ENCODE assay signal across 8 mouse cellular contexts in genomic region chrX:8096787-8097242, GRCm38 (mm10). TPM values are rescaled to one million over a fixed set of nuclear protein-coding genes. Genes with fewer than 3 reads are reported as not detected.
DNase-seq lines count a peak whose midpoint lies in the region; ATAC-seq and TF ChIP-seq lines count a peak whose summit lies in the region.

No protein-coding gene starts in this region.

- no peaks in the 10 kb centered on the region for H3K36me3 ChIP-seq in forebrain, embryonic 10.5 days (replicated peaks)
- no peaks in the 10 kb centered on the region for H3K36me3 ChIP-seq in heart, embryonic 15.5 days
- no peaks in the 10 kb centered on the region for H3K36me3 ChIP-seq in liver, embryonic 14.5 days (replicated peaks; ENCODE audit: control insufficient read depth, insufficient read depth, low read depth)
- H3K36me3 ChIP-seq in neural tube, embryonic 11.5 days (ENCODE audit: control insufficient read depth, insufficient read depth, low read length), result no peaks in the 10 kb centered on the region
- no peaks in the 10 kb centered on the region for H3K36me3 ChIP-seq in stomach, postnatal 0 days (ENCODE audit: control insufficient read depth, insufficient read depth, low read length)

- H3K9ac ChIP-seq in heart, embryonic 15.5 days, result no peak overlapping the region
- peak overlapping the region; percentile 57 for H3K9ac ChIP-seq in liver, embryonic 14.5 days (replicated peaks)
- H3K9ac ChIP-seq in neural tube, embryonic 11.5 days (ENCODE audit: low read length), result no peak overlapping the region
- H3K9ac ChIP-seq in stomach, postnatal 0 days (ENCODE audit: low read length), result 0 out of 2 replicates have a peak overlapping the region, but pooled peaks have one; percentile 35

- H3K4me3 ChIP-seq in forebrain, embryonic 10.5 days, result peak overlapping the region; percentile 47
- H3K4me3 ChIP-seq in heart, embryonic 15.5 days, result peak overlapping the region; percentile 35
- H3K4me3 ChIP-seq in liver, embryonic 14.5 days (ENCODE audit: insufficient read depth in 1 of 2, low read depth in 2 of 2, low read length in 2 of 2), result peak overlapping the region; percentile 47 to 63
- 0 out of 2 replicates have a peak overlapping the region, but pooled peaks have one; percentile 17 for H3K4me3 ChIP-seq in neural tube, embryonic 11.5 days (ENCODE audit: low read depth, low read length)
- no peak overlapping the region for H3K4me3 ChIP-seq in stomach, postnatal 0 days (ENCODE audit: low read depth, low read length)

- no peak for TF ChIP-seq CTCF in liver, embryonic 14.5 days (IDR thresholded peaks at IDR 0.05; ENCODE audit: low read depth)
- no peak for TF ChIP-seq CTCF in stomach, postnatal 0 days (IDR thresholded peaks at IDR 0.05; ENCODE audit: low read depth)

- ATAC-seq in heart, embryonic 15.5 days (replicated peaks; ENCODE audit: insufficient number of reproducible peaks, insufficient read depth, low FRiP score, low read depth), result peak; percentile 97
- peak; percentile 95 for ATAC-seq in liver, embryonic 14.5 days (ENCODE audit: insufficient read depth)
- peak; percentile 96 for ATAC-seq in neural tube, embryonic 11.5 days (ENCODE audit: insufficient read depth, low FRiP score, low TSS enrichment)
- ATAC-seq in stomach, postnatal 0 days (ENCODE audit: low FRiP score, low TSS enrichment), result peak; percentile 98

- peaks cover 18% of the 10 kb centered on the region for H3K4me1 ChIP-seq in forebrain, embryonic 10.5 days
- H3K4me1 ChIP-seq in heart, embryonic 15.5 days (replicated peaks), result no peaks in the 10 kb centered on the region
- H3K4me1 ChIP-seq in liver, embryonic 14.5 days (replicated peaks; ENCODE audit: control insufficient read depth in 2 of 2, insufficient read depth in 2 of 2, low read length in 1 of 2), result peaks cover 0 to 24% of the 10 kb centered on the region in 2 experiments; a peak in 3 of 4 replicates
- H3K4me1 ChIP-seq in neural tube, embryonic 11.5 days (ENCODE audit: control insufficient read depth, insufficient read depth, low read length), result no peaks in the 10 kb centered on the region
- no peaks in the 10 kb centered on the region for H3K4me1 ChIP-seq in stomach, postnatal 0 days (replicated peaks; ENCODE audit: control insufficient read depth, insufficient read depth)

- H3K27me3 ChIP-seq in forebrain, embryonic 10.5 days (ENCODE audit: poor library complexity, severe bottlenecking), result no peaks in the 10 kb centered on the region
- H3K27me3 ChIP-seq in heart, embryonic 15.5 days, result no peaks in the 10 kb centered on the region
- no peaks in the 10 kb centered on the region for H3K27me3 ChIP-seq in liver, embryonic 14.5 days (ENCODE audit: control insufficient read depth, insufficient read depth, low read length)
- H3K27me3 ChIP-seq in neural tube, embryonic 11.5 days (ENCODE audit: control insufficient read depth, insufficient read depth, low read length), result no peaks in the 10 kb centered on the region
- H3K27me3 ChIP-seq in stomach, postnatal 0 days (ENCODE audit: control insufficient read depth, insufficient read depth, low read length), result no peaks in the 10 kb centered on the region

- H3K9me3 ChIP-seq in forebrain, embryonic 10.5 days, result no peaks in the 10 kb centered on the region
- no peaks in the 10 kb centered on the region for H3K9me3 ChIP-seq in heart, embryonic 15.5 days (replicated peaks)
- H3K9me3 ChIP-seq in liver, embryonic 14.5 days (ENCODE audit: control insufficient read depth, low read length), result no peaks in the 10 kb centered on the region
- H3K9me3 ChIP-seq in neural tube, embryonic 11.5 days (ENCODE audit: control insufficient read depth, low read length), result no peaks in the 10 kb centered on the region
- no peaks in the 10 kb centered on the region for H3K9me3 ChIP-seq in stomach, postnatal 0 days (ENCODE audit: control insufficient read depth, low read length)

- peak; percentile 88 to 91 for DNase-seq in CD8-positive naive resting alpha-beta T cell, adult 2 months (ENCODE audit: low read depth in 2 of 2, low spot score in 2 of 2)
- peak; percentile 84 for DNase-seq in c-Kit-positive CD71-negative TER-119-negative erythroid progenitor cells, embryonic 14.5 days (ENCODE audit: low read depth)
- peak; percentile 90 for DNase-seq in forebrain, embryonic 10.5 days (ENCODE audit: extremely low spot score, low spot score)
- DNase-seq in kidney, postnatal 25 days, result peak; percentile 98 to 99
- DNase-seq in liver, embryonic 14.5 days (ENCODE audit: low read depth in 3 of 3, low spot score in 3 of 3), result peak; percentile 92 to 94 (median 93)
- DNase-seq in neural tube, embryonic 11.5 days (ENCODE audit: low spot score), result peak; percentile 93
- peak; percentile 95 for DNase-seq in stomach, postnatal 0 days (ENCODE audit: low spot score)

- H3K4me2 ChIP-seq in heart, embryonic 15.5 days, result peak overlapping the region; percentile 55
- peak overlapping the region; percentile 66 for H3K4me2 ChIP-seq in liver, embryonic 14.5 days (ENCODE audit: low read depth)
- peak overlapping the region; percentile 21 for H3K4me2 ChIP-seq in neural tube, embryonic 11.5 days (ENCODE audit: low read depth)
- H3K4me2 ChIP-seq in stomach, postnatal 0 days (replicated peaks; ENCODE audit: low read depth), result peak overlapping the region; percentile 40

- no peak for TF ChIP-seq EP300 in liver, embryonic 14.5 days (IDR thresholded peaks at IDR 0.05; ENCODE audit: low read depth)
- no peak for TF ChIP-seq EP300 in stomach, postnatal 0 days (optimal IDR thresholded peaks at IDR 0.05)

- H3K27ac ChIP-seq in forebrain, embryonic 10.5 days, result peak overlapping the region; percentile 86
- H3K27ac ChIP-seq in heart, embryonic 15.5 days, result peak overlapping the region; percentile 45; the same call in 1 of the 2 replicates
- H3K27ac ChIP-seq in liver, embryonic 14.5 days, result peak overlapping the region; percentile 69
- no peak overlapping the region for H3K27ac ChIP-seq in neural tube, embryonic 11.5 days (ENCODE audit: low read depth, low read length)
- no peak overlapping the region for H3K27ac ChIP-seq in stomach, postnatal 0 days (replicated peaks)

- 24% methylated on average over 19 of the region's 19 CpGs for WGBS in forebrain, embryonic 10.5 days
- 8% methylated on average over 19 of the region's 19 CpGs for WGBS in heart, embryonic 15.5 days
- 12% methylated on average over 19 of the region's 19 CpGs for WGBS in liver, embryonic 14.5 days (ENCODE audit: insufficient replicate concordance)
- 18% methylated on average over 19 of the region's 19 CpGs for WGBS in neural tube, embryonic 11.5 days
- 25% methylated on average over 14 of the region's 19 CpGs for WGBS in stomach, postnatal 0 days

RNA-seq across cellular contexts. Expression of gene Was, which starts 6.5 kb away (rescaled TPM):
- 0.14 and 0.17 TPM in 2 replicates for polyA plus RNA-seq in forebrain, embryonic 10.5 days (2016; fragmentation: Nextera tagmentation; extraction: Ambion mirVana)
- 0.39 and 1.1 TPM in 2 replicates for polyA plus RNA-seq in heart, embryonic 15.5 days (2015; fragmentation: Nextera tagmentation; extraction: Ambion mirVana)
- polyA plus RNA-seq in liver, embryonic 14.5 days (2012; rRNA removed), result 8.2 and 10.0 TPM in 2 replicates
- 2.7 and 3.5 TPM in 2 replicates for polyA plus RNA-seq in liver, embryonic 14.5 days (2014; fragmentation: Nextera tagmentation; extraction: Ambion mirVana)
- polyA plus RNA-seq in neural tube, embryonic 11.5 days (2014; fragmentation: Nextera tagmentation; extraction: Ambion mirVana), result 0.19 and 0.32 TPM in 2 replicates
- 0.39 and 0.42 TPM in 2 replicates for polyA plus RNA-seq in stomach, postnatal 0 days (2015; fragmentation: Nextera tagmentation; extraction: Ambion mirVana)

RNA-seq across cellular contexts. Expression of gene Suv39h1, which starts 22.3 kb away (rescaled TPM):
- polyA plus RNA-seq in forebrain, embryonic 10.5 days (2016; fragmentation: Nextera tagmentation; extraction: Ambion mirVana), result 106 and 109 TPM in 2 replicates
- 25.0 and 32.1 TPM in 2 replicates for polyA plus RNA-seq in heart, embryonic 15.5 days (2015; fragmentation: Nextera tagmentation; extraction: Ambion mirVana)
- polyA plus RNA-seq in liver, embryonic 14.5 days (2012; rRNA removed), result 24.6 and 31.3 TPM in 2 replicates
- polyA plus RNA-seq in liver, embryonic 14.5 days (2014; fragmentation: Nextera tagmentation; extraction: Ambion mirVana), result 28.4 and 34.8 TPM in 2 replicates
- polyA plus RNA-seq in neural tube, embryonic 11.5 days (2014; fragmentation: Nextera tagmentation; extraction: Ambion mirVana), result 82.5 and 84.8 TPM in 2 replicates
- polyA plus RNA-seq in stomach, postnatal 0 days (2015; fragmentation: Nextera tagmentation; extraction: Ambion mirVana), result 10.8 and 12.3 TPM in 2 replicates

RNA-seq across cellular contexts. Expression of gene Wdr13, which starts 35.9 kb away (rescaled TPM):
- 23.7 and 24.4 TPM in 2 replicates for polyA plus RNA-seq in forebrain, embryonic 10.5 days (2016; fragmentation: Nextera tagmentation; extraction: Ambion mirVana)
- 22.3 and 25.2 TPM in 2 replicates for polyA plus RNA-seq in heart, embryonic 15.5 days (2015; fragmentation: Nextera tagmentation; extraction: Ambion mirVana)
- 14.3 and 14.5 TPM in 2 replicates for polyA plus RNA-seq in liver, embryonic 14.5 days (2012; rRNA removed)
- 3.7 and 4.4 TPM in 2 replicates for polyA plus RNA-seq in liver, embryonic 14.5 days (2014; fragmentation: Nextera tagmentation; extraction: Ambion mirVana)
- polyA plus RNA-seq in neural tube, embryonic 11.5 days (2014; fragmentation: Nextera tagmentation; extraction: Ambion mirVana), result 25.6 and 27.3 TPM in 2 replicates
- polyA plus RNA-seq in stomach, postnatal 0 days (2015; fragmentation: Nextera tagmentation; extraction: Ambion mirVana), result 15.6 and 16.7 TPM in 2 replicates

RNA-seq across cellular contexts. Expression of gene Rbm3, which starts 48.9 kb away (rescaled TPM):
- polyA plus RNA-seq in forebrain, embryonic 10.5 days (2016; fragmentation: Nextera tagmentation; extraction: Ambion mirVana), result 465 and 505 TPM in 2 replicates
- 288 and 296 TPM in 2 replicates for polyA plus RNA-seq in heart, embryonic 15.5 days (2015; fragmentation: Nextera tagmentation; extraction: Ambion mirVana)
- 135 and 224 TPM in 2 replicates for polyA plus RNA-seq in liver, embryonic 14.5 days (2012; rRNA removed)
- 317 and 352 TPM in 2 replicates for polyA plus RNA-seq in liver, embryonic 14.5 days (2014; fragmentation: Nextera tagmentation; extraction: Ambion mirVana)
- polyA plus RNA-seq in neural tube, embryonic 11.5 days (2014; fragmentation: Nextera tagmentation; extraction: Ambion mirVana), result 400 and 423 TPM in 2 replicates
- polyA plus RNA-seq in stomach, postnatal 0 days (2015; fragmentation: Nextera tagmentation; extraction: Ambion mirVana), result 599 and 659 TPM in 2 replicates

Comparison
In these comparisons a context has a peak if more than half of its experiments do, and no peak if none do; other contexts are left out.
1. H3K27ac ChIP-seq: peak in forebrain, embryonic 10.5 days (single experiment), heart, embryonic 15.5 days (single experiment) and liver, embryonic 14.5 days (single experiment); none in neural tube, embryonic 11.5 days (single experiment) and stomach, postnatal 0 days (single experiment).
2. H3K9ac ChIP-seq: peak in liver, embryonic 14.5 days (single experiment) and stomach, postnatal 0 days (single experiment); none in heart, embryonic 15.5 days (single experiment) and neural tube, embryonic 11.5 days (single experiment).
3. Peak in every context shown above with its lines, with median percentiles within 50 percentile points of each other: DNase-seq, ATAC-seq and H3K4me2 ChIP-seq.